Mouse (Mus musculus) ovary, postnatal 36 days (tissue): ENCODE data around the gene Gm20521.

Experiments
- DNase-seq: peaks from one replicate; pipeline ENCODE4 v3.0.0; 2022; ENCODE audit warnings: low spot score, mixed read lengths

The Gm20521 gene

DNA sequence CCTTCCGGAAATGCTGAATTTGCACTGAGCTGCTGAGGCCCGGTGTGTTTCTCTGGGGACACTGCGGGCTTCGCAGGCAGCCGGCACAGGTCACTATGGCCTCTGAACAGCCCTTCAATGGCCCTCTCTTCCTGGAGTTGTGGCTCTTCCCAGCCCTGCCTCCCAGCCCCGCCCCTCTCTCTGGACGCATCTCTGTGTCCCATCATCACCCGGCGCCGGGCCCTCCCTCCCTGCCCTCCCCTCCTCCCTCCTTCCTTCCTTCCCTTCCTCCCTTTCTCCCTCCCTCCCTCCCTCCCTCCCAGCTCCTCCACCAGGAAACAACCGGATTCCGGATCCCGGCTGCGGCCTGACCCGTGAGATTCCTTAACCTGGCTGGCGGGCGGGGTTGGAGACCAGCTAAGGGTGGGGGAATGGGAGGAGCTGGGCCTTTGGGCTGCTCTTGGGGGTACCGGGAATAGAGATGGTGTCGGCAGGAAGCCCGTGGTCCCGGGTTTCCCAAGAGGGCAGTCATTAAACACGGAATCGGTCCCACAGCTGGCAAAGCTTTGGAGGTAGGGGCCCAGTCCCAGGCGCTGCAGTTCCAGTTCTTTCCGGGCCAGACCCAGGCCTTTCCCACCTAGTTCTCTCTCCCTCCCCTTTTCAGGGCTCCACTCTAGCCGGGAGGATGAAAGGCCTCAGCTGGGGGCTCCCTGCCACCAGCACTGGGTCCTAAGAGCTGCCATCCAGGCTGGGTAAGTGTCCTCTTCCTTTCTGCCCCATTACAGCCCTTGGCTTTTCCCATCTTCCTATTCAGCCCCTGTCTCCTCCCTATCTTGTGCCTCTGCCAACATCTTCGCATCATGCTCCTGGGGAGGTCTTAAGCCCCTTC is at the start of gene Gm20521, which contains the start of gene Bcl2l2:
Gene Gm20521 (plus strand): TSS at position 288 of the 868 bp plus-strand sequence.
Gene Bcl2l2 (plus strand): TSS at position 224 of the 868 bp plus-strand sequence.
- peak; percentile 85 for DNase-seq

DNA sequence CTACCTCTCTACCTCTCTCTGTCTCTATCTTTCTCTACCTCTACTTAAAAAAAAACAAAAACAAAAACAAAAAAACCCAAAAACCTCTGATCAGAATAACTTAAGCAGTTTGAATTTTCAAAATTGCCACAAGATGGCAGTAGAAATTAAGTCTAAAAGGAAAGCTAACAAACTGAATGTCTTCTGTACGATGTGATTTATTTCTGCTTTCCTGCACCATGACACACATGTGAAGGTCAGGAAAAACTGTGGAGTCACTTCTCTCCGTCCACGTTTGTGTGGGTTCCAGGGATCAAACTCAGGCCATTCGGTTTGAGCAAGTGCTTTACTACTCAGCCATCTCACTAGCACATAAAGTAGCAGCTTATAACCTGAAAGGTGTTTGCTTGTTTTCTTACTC is 39.8 kb upstream of the Gm20521 start:
- no peak for DNase-seq

DNA sequence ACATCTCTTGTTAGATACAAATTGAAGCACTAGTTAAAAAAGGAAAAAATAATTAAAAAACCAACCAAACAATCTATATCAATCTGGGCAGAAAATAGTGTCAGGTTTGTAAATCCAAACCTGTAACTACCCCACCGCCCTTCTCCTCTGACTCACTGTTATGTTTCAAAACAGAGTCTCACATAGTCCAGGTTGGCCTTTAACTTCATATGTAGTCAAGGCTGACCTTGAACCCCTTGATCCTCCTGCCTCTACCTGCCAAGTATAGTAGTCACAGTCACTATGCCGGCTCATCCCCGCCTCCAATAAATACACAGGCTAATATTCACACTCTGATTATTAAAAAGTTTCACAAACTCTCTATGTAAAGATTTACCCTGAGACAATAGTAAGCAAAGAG is 27.5 kb upstream of the Gm20521 start:
- no peak for DNase-seq

DNA sequence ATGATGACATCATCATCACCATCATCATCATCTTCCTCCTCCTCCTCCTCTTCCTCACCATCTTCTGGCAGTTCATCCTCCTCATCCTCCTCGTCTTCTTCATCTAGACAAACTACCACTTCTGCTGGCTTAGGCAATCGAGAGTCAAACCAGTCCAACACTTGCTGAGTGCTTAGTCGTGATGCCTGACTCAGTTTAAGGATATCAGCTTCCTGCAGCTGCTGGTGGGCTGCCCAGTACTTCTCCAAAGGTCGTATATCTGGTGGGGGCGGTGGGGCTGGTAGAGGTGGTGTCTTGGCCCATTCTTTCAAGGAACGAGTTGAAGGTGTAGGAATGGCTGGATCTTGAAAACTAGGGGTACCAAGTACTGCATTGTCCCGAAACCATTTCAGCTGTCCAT is 26.5 kb upstream of the Gm20521 start:
- no peak for DNase-seq

DNA sequence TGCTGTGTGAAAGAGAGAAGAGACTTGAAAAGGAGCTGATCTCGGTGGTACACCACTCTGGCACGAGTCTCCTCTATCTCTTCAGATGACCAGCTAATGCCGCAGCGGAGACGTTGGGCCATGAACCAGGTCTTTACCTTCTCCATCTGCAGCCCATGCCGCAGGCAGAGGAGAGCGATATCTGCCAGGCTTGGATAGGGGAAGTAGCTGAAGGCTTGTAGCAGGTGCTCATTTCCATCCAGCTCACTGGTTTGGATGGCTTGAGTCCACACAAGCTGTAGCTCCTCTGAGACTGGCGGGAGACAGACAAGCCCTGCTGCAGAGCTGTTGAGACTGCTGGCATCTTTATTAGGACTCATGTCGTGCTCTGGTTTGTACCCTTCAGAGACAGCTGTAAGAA is 25.4 kb upstream of the Gm20521 start:
- DNase-seq = no peak

DNA sequence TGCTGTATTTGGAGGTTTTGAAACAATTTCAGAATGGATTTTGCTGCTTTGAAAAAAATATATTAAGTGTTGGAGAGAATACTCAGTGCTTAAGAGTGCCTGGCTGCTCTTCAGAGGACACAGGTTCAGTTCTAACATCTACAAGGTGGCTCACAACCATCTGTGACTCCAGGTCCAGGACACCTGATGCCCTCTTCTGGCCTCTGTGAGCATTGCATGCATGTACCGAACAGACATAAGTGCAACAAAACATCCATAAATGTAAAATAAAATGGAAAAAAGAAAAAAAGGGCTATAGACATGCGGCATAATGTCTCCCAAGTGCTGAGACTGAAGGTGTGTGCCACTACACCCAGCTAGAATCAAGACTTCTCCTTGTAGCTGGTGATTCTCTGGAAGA is 22.7 kb upstream of the Gm20521 start:
- peak; percentile 39 for DNase-seq

DNA sequence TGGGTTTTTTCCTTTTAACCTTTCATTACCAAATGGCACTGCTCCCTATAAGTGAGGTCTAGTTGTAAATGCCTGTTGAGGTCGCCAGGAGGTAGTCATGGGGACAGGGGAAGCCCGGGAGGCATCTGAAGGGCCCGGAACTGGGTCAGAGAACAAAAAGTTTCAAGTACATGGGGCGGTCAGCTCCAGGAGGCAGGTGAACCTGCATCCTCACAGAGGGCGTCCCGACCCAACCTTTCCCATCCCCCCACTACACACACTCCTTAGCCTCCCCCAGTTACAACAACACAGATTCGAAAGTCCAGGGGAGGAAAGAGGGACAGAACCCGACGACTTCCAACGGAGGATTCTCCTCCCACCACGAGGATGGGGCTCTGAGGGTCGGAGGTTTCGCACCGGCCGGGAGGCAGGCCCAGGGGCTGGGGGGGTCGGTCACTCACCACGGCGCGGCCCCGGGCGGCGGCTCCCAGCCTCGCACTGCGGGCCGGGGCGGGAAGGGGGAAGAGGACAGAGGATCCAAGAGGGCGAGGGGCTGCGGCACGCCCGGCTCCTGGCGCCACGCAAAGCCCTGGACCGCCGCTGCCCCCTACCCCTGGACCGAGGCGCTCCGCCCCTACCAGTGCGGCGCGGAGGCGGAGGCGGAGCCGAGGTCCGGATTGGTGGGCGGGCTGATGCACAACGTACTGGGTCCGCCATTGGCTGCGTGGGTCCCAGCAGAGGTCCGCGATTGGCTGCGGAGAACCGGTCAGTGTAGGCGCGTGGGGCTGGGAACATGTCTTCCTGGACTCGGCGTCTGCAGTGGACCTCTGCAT is 19.5 kb upstream of the Gm20521 start:
- peak; percentile 92 for DNase-seq

DNA sequence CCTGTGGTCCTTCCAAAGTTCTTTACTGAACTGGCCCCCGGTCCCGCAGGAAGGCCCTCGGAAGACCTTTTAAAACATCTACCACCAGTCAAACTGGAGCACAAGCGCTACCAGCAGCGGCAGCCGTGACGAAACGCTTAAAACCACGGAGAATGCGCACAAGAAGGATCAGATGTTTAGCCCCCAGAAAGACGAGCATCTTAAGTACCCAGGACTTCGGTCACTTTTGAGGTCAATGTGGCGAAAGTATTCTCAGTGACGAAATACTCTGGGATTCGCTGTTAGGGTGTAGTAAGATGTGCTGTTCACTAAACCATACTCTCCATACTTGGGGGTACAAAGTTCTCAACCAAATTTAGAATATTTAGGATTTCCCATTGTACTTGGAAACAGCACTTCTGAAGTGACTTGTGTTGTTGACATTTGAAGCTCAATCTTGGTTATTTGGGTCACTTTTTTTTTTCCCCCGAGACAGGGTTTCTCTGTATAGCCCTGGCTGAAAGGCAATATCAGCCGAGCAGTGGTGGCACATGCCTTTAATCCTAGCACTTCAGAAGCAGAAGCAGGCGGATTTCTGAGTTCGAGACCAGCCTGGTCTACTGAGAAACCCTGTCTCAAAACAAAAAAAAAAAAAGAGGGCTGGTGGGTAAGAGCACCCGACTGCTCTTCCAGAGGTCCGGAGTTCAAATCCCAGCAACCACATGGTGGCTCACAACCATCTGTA is 18.8 kb upstream of the Gm20521 start:
- DNase-seq = no peak

DNA sequence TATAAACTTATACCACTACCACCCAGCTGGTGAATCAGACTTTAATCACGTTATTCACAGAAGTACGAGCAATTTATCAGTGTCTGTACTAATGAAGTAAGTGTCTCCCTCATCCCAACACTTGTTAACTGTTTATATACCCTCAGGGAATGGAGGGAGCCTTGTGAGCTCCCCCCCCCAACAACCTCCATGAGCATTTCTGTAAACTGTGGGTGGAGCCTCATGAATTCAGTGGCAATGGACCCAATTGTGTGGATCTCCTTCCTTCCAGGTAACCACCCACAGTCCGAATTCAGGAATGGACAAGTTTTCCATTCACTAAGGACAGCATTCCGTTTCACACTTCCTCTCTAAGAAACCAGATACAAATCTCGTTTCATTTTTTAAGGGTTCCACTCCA is 17.6 kb upstream of the Gm20521 start:
- no peak for DNase-seq

DNA sequence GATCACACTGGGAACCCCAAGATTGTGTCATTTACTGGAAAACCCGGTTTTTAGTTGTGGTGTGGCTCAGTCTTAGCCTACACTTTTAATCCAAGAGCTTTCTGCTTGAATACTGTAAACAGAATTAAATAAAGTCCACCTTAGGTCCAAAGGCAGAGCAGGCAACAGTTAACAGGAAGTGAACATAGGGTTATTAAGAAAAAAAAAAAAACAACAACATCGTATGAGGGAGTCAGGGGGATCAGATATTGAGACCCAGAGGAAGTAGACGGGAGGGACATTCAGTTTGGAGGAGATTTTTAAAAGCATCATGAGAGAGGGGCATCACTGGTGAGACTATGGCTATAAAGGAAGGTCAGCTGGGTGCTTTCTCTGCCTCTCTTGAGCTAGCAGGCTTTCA is 17.0 kb upstream of the Gm20521 start:
- DNase-seq = no peak

DNA sequence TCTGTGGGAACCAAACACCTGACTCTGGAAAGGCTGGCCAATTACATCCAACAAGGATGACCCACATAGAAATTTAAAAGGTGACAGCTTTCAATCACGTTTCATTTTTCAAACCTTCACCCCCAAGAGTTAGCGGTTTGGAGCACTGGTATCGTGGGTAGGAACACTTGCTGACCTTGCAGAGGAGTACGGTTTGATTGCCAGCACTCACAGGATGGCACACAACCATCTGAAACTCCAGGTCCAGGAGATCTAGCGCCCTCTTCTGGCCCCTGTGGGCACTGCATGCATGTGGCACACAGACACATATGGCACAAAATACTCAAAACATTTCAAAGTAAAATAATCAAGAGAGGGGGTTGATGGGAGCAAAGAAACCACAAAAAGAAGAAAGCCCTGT is 16.3 kb upstream of the Gm20521 start:
- DNase-seq = no peak

DNA sequence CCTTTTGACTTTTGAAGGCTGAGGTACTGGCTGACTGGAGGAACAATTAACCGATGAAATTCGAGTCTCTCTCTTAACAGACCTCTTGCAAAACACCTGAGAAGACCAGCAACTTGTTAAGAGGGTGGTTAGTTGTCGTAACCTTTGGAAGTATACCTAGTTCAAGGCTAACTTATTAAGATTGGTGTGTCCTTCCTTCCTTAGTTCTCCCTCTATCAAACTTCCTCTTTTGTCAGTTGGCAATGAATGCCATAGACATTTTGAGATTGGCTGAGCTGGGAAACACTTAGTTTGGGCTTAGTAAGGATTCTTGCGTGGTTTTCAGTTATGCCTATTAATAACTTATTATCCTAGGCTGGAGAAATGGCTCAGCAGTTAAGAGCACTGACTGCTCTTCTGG is 15.2 kb upstream of the Gm20521 start:
- DNase-seq = no peak

DNA sequence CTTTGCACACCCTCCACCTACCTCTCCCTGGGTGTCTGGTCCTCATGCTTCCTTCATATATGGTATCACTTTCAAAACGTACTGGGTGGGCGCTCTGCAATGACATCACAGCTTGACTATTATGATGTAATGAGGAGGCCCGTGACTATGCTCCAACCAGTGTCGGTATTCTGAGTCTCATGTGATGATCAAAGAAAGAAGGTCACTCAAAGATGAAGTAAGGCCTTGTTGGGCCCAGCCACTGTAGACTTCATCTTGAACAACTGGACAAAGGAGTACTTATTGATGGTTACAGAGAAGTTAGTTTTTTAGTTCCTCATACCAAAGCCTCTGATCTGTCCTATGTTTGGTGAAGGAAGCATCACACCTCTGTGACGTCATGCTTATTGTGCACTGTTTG is 12.4 kb upstream of the Gm20521 start, which contains the start of gene Homez:
Gene Homez (minus strand): TSS at position 101 of the 400 bp plus-strand sequence.
- DNase-seq = no peak

DNA sequence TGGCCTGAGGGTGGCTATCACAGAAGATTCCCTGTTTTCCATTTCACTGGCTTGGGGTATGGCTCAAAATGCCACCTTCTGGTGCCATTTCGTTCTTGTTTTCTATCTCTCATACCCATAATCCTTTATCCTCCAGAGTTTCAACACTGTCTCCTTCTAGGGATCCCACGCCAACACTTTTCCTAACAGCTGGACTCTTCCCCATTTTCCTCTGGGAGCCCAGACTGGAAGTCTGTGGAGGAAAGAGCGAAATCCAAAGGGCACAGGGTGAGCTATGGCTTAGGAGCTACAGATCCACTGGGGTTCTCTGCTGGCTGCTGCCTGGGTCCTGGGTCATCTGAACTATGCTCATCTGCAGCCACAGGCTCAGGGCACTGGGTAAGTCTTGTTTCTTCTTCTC is 9.1 kb upstream of the Gm20521 start:
- DNase-seq = no peak

DNA sequence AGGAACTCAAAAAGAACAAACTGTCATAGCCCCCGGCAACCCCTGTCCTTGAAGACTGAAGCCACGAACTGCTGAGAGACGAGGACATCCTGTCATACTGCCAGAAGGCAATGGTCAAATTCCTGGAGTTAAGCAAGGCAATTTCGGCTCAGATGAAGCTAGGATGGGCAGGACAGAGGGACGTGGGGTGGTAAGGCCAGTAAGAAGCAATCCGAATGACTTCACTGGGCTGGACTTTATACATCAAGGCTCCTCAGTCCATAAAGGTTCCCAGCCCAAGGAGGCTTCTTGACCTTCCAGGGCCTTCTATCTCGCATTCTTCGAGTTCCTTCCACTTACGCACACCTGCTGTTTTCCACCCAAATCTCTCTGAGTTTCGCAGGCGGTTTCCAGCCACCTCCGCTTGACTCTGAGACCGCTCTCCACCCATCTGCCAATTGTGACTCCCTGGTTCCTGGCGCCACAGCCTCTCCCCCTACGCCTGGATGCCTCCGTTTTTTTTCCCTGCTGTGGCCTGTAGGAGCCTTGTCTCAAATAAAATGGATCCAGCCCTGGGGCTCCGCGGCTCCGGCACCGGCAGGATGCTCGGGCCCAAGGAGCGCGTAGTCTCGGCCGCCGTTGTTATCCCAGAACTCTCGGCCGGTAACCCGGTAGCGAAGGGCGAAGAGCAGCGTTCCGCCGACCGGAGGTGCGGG is 7.2 kb upstream of the Gm20521 start:
- DNase-seq = no peak

DNA sequence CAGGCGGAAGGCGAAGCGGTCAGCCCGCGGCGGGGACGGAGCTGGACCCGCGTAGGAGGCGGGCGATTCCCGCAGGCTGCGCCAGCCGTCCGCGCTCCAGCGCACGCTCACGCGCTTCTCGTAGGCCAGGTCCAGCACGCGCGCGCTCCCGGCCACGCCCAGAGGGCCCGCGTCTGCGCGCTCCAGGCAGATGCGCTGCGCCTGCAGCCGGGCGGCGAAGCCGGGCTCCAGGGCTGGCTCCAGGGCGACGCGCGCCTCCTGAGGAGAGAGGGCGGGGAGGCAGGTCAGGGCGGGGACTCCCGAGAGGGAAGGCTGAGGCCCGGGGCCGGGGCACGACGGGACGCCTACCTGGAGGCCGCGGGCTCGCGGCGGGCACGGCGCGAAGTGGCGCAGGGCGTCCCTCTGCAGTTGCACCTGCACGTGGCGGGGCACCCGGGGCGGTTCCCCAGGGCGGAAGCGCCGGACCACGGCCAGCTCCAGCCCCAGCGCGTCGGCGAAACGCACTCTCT is 6.6 kb upstream of the Gm20521 start:
- peak; percentile 92 for DNase-seq

DNA sequence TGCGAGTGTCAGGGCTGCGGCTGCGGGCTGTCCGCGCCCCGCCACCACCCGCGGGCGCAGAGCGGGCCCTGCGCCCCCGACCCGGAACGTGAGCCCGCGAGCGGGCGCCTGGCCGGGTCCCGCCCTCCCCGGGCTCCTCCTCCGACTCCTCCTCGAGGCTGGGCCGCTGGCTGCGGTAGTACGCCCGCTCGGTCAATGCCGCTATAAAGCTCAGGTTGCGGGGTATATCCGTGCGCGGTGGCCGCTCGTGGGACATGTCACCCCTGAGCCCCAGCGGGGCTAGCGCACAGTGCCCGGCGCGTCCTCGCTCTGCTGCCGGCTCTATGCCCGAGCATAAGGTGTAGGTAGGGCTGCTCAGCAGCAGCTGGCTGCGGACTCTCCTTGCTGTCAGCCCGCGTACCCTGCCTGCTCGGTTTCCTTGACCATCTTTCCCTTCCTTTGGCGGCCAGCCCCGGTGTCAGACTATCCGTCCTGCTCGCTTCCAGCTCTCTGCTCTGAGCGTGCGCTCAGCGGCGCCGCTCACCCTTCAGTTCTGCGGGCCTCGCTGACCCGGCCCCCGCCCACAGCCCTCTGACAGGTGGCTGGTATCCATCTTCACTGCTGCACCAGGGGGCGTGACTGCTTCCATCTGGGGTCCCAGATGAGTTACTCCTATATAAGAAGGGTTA is 6.1 kb upstream of the Gm20521 start, which contains the start of gene Ppp1r3e:
Gene Ppp1r3e (minus strand): TSS at position 503 of the 668 bp plus-strand sequence.
- DNase-seq = peak; percentile 76

DNA sequence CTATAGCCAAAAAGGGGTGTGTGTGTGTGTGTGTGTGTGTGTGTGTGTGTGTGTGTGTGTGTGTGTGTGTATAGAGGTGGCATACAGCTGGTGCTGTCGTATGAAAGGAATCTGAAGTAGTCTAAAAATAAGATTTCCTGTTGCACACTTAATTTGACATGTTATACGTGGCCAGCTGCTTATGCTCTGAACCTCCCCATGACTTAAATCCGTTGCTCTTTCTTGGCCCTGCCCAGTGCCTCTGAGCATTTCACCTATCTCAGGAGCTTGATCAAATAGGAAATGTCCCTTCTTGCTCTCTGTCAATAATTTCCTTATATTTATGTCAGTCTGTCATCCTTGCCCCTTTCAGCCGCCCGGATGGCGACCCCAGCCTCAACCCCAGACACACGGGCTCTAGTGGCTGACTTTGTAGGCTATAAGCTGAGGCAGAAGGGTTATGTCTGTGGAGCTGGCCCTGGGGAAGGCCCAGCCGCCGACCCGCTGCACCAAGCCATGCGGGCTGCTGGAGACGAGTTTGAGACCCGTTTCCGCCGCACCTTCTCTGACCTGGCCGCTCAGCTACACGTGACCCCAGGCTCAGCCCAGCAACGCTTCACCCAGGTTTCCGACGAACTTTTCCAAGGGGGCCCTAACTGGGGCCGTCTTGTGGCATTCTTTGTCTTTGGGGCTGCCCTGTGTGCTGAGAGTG is 926 bp downstream of the Gm20521 start:
- DNase-seq = no peak

DNA sequence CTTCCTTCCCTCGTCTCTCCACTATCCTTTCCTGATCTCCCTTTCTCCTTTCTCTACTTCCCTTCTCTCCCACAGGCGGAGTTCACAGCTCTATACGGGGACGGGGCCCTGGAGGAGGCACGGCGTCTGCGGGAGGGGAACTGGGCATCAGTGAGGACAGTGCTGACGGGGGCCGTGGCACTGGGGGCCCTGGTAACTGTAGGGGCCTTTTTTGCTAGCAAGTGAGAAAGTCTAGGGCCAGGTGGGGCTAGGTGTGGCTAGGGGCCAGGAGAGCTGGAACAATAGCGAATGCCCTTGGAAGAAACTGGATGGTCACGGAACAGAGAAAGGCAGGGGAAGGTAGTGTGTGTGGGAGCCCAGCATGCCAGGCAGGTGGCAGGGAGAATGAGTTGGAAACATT is 2.1 kb downstream of the Gm20521 start:
- peak; percentile 28 for DNase-seq

DNA sequence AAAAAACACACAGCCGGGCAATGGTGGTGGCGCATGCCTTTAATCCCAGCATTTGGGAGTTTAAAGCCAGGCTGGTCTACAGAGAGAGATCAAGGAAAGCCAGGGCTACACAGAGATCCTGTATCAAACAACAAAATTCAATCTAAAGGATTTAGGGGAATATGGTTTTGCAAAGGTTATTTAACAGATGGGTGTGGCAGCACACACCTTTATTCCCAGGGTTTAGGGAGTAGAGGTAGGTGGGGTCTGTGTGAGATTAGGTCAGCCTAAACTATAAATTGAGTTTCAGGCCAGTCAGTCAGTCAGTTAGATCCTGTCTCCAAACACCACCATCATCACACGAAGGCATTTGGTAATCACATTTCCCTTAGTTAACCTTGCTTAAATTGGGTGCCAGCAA is 9.0 kb downstream of the Gm20521 start, which contains the start of gene Pabpn1:
Gene Pabpn1 (plus strand): TSS at position 301 of the 400 bp plus-strand sequence.
- DNase-seq = no peak
